In the genomic region with DNA sequence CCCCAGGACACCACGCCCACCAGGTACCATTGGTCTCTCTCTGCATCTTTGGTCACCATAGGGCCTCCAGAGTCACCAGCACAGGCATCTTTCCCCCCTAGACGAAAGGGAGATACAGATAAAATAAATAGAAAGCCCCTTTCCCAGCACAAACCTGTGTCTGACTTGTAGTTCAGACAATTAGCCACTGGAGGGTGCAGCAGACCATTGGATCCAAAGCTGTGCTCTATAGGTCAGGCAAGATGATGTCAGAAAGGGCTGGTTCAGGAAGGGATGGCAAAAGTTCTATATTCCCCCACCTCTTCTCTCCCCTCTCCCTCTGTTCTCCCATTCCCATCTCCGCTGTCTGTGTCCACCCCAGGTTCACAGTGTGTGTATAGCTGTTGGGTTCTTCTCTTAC, we compare ENCODE assay signal across 7 mouse cellular contexts. TPM values are rescaled to one million over a fixed set of nuclear protein-coding genes. Genes with fewer than 3 reads are reported as not detected.
DNase-seq lines count a peak whose midpoint lies in the region; TF ChIP-seq lines count a peak whose summit lies in the region.

No protein-coding gene starts in this region.

- peaks cover 0 to 11% of the 10 kb centered on the region in 2 experiments; a peak in 2 of 4 replicates for H3K4me1 ChIP-seq in CH12.LX (ENCODE audit: control insufficient read depth in 1 of 2, insufficient read depth in 2 of 2)
- H3K4me1 ChIP-seq in hindbrain, embryonic 10.5 days (replicated peaks) = no peaks in the 10 kb centered on the region

- H3K4me3 ChIP-seq in CH12.LX (replicated peaks in 1 of 3; ENCODE audit: low read depth in 2 of 3, low read length in 2 of 3, poor library complexity in 1 of 3) = no peak overlapping the region
- no peak overlapping the region for H3K4me3 ChIP-seq in hindbrain, embryonic 10.5 days

- no peak overlapping the region for H3K4me2 ChIP-seq in CH12.LX (ENCODE audit: insufficient read depth, low read depth, poor library complexity, severe bottlenecking)

- no peak for TF ChIP-seq EP300 in CH12.LX (IDR thresholded peaks at IDR 0.05; ENCODE audit: low read length)

- 11% methylated on average over 3 of the region's 3 CpGs for WGBS in hindbrain, embryonic 10.5 days

- H3K79me2 ChIP-seq in CH12.LX (replicated peaks; ENCODE audit: control insufficient read depth, extremely low read depth, insufficient read depth, poor library complexity, severe bottlenecking) = no peaks in the 10 kb centered on the region

- TF ChIP-seq POLR2A in CH12.LX (IDR thresholded peaks at IDR 0.05; ENCODE audit: low read depth, low read length) = no peak

- no peaks in the 10 kb centered on the region for H3K9me3 ChIP-seq in CH12.LX (replicated peaks; ENCODE audit: low read length)
- H3K9me3 ChIP-seq in hindbrain, embryonic 10.5 days = no peaks in the 10 kb centered on the region

- no peaks in the 10 kb centered on the region for H3K27me3 ChIP-seq in CH12.LX (replicated peaks)
- no peaks in the 10 kb centered on the region for H3K27me3 ChIP-seq in hindbrain, embryonic 10.5 days (ENCODE audit: insufficient read depth, poor library complexity, severe bottlenecking)

- TF ChIP-seq CTCF in CH12.LX (conservative IDR thresholded peaks at IDR 0.05 in 1 of 2, IDR thresholded peaks at IDR 0.05 in 1 of 2; ENCODE audit: low read depth in 2 of 2, low read length in 2 of 2) = peak; percentile 88 to 98

- in situ Hi-C loops in CH12.LX (cut with MboI; ENCODE audit: low pct_ligation_motif_present, low pct_unique_long_range_greater_than_20kb, low sequenced_read_pairs) = loop anchor here (5.0 kb wide), 1 partner anchor 445 kb away; no protein-coding TSS in a partner anchor

- TF ChIP-seq RAD21 in CH12.LX (IDR thresholded peaks at IDR 0.05; ENCODE audit: low read depth, low read length) = peak; percentile 99

- DNase-seq in CH12.LX (ENCODE audit: extremely low read depth) = peak; percentile 80
- DNase-seq in T-cell, adult 2 months (ENCODE audit: low spot score) = peak; percentile 36
- DNase-seq in embryo, embryonic 11 days = peak; percentile 70
- DNase-seq in hindbrain, embryonic 10.5 days (ENCODE audit: low spot score) = peak; percentile 64
- DNase-seq in layer of hippocampus, adult 8-10 months (ENCODE audit: low spot score in 2 of 2) = peak; percentile 22 to 47
- DNase-seq in lung, postnatal 14 days = peak; percentile 64
- peak; percentile 58 to 77 for DNase-seq in right cerebral cortex, postnatal 10 days (ENCODE audit: low spot score in 2 of 2)

- H3K9ac ChIP-seq in CH12.LX (ENCODE audit: insufficient read depth, low read depth) = no peak overlapping the region

- no peaks in the 10 kb centered on the region for H3K36me3 ChIP-seq in CH12.LX (replicated peaks in 1 of 2; ENCODE audit: control insufficient read depth in 1 of 2, insufficient read depth in 1 of 2, low read length in 1 of 2)
- no peaks in the 10 kb centered on the region for H3K36me3 ChIP-seq in hindbrain, embryonic 10.5 days

- H3K27ac ChIP-seq in CH12.LX (ENCODE audit: insufficient read depth, low read depth) = no peak overlapping the region
- no peak overlapping the region for H3K27ac ChIP-seq in hindbrain, embryonic 10.5 days

- dilution Hi-C loops in CH12.LX (cut with MboI; ENCODE audit: extremely low pct_ligation_motif_present, extremely low pct_unique_long_range_greater_than_20kb, low sequenced_read_pairs) = no loop called here

TF ChIP-seq in CH12.LX, 34 proteins besides CTCF, POLR2A, EP300 and RAD21:
- TF ChIP-seq SIN3A (IDR thresholded peaks at IDR 0.05; ENCODE audit: low read length) (no peak), SMC3 (IDR thresholded peaks at IDR 0.05; ENCODE audit: low read depth, low read length) (peak; percentile 90), CHD1 (IDR thresholded peaks at IDR 0.05; ENCODE audit: low read depth, low read length) (no peak), JUND (conservative IDR thresholded peaks at IDR 0.05; ENCODE audit: low read depth, low read length) (peak; percentile 53; the same call in 1 of the 2 replicates), ELF1 (IDR thresholded peaks at IDR 0.05; ENCODE audit: low read depth, low read length) (no peak), ZC3H11A (IDR thresholded peaks at IDR 0.05; ENCODE audit: low read depth, low read length) (peak; percentile 62), NELFE (IDR thresholded peaks at IDR 0.05; ENCODE audit: low read depth, low read length) (no peak)

RNA-seq across cellular contexts. Expression of a gene that starts 23.5 kb away (rescaled TPM):
- total RNA-seq in CH12.LX (2012; rRNA removed) (not detected in 2 replicates), CH12.LX (2014; rRNA removed) (not detected in 2 replicates)
- not detected in 2 replicates for polyA plus RNA-seq in CH12.LX (2012; ENCODE audit: insufficient read length, low read depth)
- polyA plus RNA-seq in hindbrain, embryonic 10.5 days (2016; fragmentation: Nextera tagmentation; extraction: Ambion mirVana) = not detected in 2 replicates
- total RNA-seq in layer of hippocampus, adult 8-10 months (2022) = under 1 TPM; 0.27 to 0.57 (median 0.41) TPM
